Mouse (Mus musculus) layer of hippocampus, adult 11-12 months (tissue): Measurements from ENCODE around the gene Man1c1.
A peak's percentile ranks its signal among the peaks of the same experiment; 100 is the strongest.

ENCODE experiments used
- DNase-seq: peaks from one replicate; pipeline ENCODE4 v3.0.0; 2022; ENCODE audit warnings: low spot score

Man1c1 gene

DNA sequence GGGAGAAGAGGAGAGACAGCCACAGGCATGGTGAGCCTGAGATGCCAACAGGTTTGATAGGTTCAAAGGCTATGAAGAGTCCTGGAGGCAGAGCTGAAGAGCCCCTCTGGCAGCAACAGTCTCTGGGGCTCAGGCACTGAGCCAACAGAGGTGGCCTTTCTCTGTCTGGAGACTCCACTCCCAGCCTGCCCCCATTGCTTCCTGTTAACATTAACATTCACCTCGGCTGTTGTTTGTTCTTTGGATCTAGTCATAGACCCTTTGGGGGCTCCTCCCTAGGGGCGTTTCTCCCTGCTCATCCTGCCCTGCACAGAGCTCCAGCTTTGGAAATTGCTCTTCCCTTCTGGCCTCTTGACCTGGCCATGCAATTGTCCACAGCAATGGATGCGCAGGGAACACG lies 20.9 kb upstream of the Man1c1 start:
- DNase-seq, result no peak

DNA sequence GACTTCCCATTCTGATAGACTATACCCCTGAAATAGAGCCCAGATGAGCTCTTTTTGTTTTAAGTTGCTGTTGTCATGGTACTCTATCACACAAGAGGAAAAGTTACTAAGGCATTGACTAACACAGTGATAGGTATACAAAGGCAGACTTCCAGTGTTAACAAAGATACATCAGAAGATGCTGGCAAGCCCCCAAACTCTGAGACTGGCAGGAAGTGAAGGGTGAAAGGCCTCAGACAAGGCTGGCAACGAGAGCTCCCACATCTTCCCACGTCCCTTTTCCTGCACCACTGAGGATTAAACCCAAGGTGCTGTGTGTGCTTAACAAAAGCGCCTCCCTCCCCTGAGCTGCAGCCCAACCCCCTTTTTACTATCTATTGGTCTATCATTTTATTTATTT lies 19.2 kb upstream of the Man1c1 start:
- DNase-seq, result no peak

DNA sequence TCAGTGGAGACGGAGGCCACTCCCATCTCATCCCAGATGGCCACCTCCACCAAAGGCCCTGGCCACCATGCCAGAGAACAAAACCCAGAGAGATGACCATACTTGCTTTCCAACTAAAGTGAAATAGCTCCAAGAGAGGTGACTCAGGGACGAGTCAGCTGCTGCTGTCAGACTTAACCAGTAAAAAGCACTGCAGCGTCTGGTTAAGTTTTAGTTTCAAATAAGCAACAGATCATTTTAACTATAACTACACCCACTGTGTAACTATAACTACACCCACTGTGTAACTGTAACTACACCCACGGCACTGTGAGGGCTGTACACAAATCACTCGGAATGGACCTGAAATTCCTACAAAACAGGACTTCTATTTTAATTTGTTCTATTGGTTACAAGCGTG lies 17.0 kb upstream of the Man1c1 start:
- no peak for DNase-seq

DNA sequence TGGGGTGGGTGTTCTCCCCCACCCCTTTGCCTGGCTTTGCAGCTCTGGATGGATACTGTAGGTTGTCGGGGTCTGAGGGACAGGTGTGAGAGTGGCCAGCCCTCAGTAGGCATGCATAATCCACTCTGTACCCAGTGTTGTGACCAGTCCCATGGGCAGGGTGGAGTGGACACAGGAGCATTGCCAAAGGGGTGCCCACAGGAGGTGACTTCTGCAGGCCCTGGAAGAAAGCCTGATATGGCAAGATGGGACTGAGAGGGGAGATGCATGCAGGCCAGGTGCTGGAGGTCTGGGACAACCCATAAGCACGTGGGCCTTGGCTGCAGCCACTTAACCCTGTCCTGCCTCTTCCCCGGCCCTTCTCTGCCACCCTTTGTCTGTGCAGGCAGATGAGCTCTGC lies 16.3 kb upstream of the Man1c1 start:
- no peak for DNase-seq

DNA sequence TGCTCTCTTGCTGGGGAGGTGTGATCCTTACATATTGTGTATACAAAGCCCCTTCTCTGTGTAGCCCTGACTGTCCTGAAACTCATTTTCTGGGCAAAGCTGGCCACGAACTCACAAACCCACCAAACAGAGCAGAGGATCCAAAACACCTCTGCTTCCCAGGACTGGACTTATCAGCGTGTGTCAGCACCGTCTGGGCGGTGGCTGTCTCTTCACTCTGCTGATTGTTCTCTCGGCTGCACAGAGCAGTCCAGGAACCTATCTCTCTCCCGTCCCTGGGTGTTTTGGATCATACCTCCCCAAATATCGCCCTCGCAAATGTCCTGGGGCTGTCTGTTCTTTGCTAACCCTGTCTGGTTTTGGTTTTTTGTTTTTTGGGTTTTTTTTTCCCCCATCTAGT lies 15.4 kb upstream of the Man1c1 start:
- no peak for DNase-seq

DNA sequence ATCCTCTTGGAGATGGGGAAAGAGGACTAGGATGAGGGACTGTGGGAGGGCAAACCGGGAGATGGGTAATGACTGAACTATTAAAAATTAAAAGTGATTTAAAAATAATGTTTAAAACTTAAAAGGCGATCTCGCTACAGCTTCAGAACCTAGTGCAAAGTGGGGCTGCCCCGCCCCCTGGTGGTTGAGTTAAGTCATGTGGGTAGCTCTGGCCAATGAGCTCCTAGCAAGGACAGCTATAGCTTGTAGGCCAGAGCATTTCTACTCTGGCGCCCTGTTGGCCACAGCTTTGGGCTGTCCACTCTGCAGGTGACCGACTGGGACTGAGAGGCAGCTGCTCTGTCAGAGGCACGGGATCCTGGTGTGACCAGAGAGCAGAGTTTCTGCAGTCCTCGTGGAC lies 9.8 kb upstream of the Man1c1 start:
- DNase-seq, result peak; percentile 83

DNA sequence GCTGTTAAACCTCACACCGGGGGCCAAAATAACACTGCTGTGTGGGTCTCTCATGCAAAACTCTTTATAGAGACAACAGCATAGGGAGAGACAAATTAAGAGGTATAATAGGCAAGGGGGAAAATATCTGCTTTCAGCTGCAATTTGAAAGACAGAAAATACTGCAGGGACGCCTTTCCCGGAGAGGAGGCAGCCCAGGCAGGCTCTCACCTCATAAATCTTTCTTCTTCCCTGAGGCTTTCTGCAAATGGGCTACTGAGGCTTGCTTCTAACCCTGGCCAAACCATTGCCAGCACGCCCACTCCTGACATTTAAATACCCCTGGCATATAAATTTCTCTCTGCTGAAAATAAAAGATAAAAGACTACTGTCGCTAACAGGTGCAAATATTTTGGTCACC lies 1.2 kb upstream of the Man1c1 start:
- no peak for DNase-seq

DNA sequence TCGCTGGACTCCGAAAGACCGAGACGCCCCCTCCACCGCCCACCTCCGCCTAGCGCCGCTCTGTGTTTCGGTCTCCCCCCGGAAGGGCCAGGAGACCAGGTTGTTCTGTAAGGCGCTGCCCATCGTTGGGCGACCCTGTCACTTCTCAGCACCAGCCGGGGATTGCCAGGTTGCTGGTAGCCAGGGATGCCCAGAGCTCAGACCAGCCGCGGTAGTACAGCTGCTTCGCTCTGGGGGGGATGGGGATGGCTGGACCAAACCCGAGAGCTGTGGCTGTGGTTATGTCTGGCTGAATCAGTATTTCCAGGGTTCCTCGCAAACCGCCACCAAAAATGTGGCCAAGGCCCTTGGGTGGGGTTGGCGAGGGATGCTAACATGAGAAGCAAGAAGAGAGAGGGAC lies 500 bp upstream of the Man1c1 start:
- DNase-seq, result no peak

DNA sequence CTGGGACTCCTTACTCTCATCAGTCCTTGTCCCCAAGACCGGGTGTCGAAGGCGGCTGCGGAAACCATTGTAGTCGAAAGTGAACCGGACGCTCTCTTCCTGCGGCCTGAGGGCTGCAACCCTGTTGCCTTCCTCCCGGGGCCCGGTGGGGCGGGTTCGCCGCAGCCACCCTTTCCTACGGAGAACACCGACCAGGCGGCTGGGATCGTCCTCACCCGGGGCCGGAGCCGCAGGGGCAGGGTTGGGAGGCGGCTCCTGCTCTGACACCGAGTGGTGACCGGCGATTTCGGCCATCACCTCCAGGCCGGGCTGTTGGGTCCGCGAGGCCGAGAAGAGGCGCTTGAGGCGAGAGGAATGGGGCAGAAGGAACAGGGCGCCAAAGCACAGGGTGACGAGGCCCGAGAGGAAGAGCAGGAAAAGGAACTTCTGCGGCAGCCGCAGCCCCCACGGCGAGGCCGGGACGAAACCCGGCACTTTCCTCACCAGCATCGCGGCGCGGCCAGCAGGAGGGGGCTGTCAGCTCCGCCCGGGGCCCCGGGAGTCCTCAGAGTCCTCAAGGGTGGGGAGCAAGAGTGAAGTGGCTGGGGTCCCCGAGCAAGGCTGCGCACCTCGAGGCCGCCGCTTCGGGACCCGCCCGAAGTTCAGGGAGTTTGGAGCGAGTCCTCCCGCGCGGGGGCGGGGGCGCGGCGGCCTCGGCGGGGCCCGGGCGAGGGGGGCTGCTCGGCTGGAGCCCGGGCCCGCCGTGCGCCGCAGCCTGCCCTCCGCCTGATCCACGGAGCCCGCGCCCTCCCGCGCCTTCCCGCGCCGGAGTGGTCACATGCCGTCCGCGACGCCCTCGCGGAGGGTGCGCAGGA lies 882 bp downstream of the Man1c1 start:
- peak; percentile 25 for DNase-seq

DNA sequence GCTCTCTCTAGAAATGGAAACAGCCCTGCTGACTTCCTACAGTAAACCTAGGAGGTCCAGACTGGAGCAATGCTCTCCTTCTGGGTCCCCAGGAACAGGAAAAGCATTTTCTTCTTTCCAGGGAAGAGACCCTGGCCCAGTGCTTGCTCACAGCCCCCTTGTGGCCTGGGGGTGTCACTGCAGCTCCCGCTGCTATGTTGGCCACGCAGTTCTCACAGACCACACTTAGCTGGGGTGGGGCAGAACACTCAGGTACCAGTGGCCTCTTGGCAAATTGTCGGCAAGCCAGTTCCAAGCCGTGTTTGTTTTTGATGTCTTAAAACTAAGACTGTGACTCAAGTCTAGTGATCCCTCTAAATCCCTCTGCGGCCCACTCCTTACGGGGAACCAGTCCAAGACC lies 2.2 kb downstream of the Man1c1 start:
- peak; percentile 77 for DNase-seq

DNA sequence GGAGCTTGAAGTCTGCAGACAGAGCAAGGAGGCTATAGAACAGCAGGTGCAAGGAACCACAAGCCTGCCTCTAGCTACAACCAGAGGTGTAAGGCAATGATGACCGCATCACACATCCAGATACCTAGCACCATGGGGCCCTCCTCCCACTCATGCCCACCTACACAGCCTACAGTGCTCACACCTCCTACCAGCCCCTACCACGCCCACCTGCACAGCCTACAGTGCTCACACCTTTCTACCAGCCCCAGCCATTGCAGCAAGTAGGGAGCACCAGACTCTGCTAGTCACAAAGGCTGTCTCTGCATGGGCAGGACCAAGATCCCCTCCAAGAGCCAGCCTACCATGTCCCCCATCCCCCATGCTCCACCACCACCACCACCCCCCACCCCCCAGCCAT lies 3.2 kb downstream of the Man1c1 start:
- no peak for DNase-seq

DNA sequence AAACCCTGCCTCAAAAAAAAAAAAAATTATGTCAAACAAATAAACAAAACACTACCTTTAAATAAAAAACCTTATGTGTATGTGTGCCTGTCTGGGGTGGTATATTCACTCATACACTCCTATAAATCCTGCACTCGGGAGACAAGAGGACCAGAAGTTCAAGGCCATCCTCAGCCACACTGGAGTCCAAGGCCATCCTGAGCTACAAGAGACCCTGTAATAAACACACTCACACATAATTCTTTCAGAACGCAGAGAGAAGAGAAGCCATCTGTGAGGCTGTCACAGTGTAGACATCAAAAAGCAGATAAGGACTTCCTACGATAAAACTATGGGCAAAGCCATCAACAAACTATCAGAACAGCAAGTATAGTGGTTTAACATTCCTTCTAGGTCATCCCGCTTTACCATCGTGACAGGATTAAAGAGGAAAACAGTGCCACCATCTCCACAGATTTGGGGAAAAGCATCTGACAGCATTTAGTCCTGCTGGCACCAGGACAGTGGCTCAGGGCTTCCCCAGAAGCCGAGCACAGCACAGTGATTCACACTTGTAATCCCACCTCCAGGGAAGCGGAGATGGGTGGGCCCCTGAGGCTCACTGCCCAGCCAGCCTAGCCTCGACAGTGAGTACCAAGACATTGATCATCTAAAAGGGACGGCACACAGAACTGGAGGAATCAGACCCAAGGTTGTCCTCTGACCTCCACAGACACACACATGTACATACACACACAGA lies 10.7 kb downstream of the Man1c1 start:
- no peak for DNase-seq

DNA sequence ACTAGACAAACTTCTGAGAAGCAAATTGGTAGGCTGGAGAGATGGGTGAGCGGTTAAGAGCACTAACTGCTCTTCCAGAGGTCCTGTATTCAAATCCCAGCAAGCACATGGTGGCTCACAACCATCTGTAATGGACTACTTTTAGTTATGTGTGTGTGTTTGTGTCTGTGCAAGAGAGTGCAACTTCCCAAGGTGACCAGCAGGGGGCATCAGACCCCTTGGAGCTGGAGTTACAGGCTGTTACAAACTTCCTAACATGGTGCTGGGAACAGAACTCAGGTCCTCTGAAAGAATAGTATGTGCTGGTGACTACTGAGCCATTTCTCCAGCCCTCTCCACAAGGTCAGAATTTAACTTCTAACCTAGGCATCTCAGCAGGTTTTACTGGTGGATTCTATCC lies 11.7 kb downstream of the Man1c1 start:
- DNase-seq, result no peak

DNA sequence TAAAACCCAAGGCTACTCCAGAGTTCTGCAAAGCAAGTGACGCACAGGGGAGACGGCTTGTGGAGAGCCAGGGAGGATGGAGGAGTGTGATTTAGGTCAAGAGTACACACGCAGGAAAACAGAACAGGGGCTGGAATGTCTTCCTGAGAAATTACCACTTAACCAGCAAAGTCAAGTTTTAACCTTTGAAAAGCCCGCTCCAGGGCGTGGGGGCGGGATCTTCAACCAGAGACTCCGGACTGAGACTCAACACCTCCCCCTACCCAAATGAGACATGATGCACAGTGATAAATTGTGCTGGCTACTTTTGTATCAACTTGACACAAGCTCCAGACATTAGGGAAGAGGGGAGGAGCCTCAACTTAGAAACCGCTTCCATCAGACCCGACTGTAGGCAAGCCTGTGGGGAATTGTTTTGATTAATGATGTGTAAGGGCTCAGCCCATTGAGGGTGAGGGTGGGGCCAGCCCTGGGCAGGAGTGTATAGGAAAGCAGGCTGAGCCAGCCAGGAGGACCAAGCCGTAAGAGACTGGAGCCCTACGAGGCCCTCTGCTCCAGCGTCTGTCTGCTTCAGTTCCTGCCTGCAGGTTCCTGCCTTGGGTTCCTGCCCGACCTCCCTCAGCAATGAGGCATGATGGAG lies 17.9 kb downstream of the Man1c1 start:
- DNase-seq, result no peak

DNA sequence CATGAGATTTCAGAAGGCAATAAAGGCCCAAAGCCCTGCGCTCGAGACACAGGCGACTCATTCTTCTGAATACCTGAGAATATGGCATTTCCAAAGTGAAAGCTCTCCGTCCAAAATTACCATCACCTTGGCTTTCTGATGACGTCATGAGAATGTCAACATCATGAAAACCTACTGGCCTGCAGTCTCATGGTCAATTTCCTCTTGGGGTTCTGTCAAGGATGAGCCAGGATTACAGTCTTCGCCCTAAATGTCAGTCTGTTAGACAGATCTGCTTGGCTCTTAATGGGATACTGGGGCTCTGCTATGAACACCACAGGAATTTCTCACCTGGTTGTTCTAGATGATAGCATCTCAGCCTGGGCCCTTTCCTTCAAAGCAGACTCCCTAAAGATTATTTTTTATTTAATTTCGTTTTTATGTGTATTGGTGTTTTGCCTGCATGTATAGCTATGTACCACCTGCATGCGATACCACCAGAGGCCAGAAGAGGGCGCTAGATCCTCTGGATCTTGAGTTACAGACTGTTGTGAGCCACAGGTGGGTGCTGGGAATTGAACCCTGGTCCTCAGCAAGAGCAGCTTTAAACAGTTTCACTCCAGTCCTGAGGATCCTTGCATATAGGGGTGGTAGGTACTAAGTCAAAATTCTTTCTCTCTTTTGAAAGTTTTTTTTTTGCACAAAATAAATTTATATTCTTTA lies 19.3 kb downstream of the Man1c1 start:
- no peak for DNase-seq

DNA sequence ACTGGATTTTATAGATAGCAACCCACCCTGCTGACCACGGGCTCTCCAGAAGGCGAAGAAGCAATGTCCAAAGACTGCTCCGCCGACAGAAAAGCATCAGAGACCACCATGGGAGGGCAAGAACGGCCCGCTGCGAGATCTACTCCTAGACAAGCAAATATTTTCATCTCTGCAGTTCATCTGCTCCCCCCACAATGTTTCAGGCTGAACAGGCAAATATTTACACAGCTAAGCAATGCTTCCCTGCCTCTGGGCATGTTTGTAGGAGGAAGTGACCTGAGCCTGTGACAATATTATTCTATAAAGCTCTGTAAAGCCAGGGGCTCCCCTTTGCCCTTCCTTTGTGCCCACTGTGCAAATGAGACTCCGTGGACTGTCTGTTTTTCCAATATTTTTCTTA lies 20.2 kb downstream of the Man1c1 start:
- no peak for DNase-seq

DNA sequence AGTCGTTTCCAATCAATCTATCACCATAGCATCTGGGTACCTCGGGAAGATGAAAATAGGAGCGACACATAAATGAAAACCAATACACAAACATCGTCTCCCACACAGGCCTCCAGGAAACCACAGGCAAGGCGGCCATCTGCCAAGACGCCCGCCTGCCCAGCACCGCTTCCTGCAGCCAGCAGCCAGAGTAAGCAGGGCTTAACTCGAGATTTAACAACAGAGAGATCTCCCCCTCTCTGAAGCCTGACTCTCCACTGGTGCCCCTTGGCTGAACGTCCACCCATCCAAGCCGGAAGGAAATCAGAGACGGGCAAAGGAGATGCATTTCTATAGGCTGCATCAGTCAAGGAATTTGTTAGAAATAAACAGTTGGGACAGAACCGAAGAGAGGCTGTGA lies 21.1 kb downstream of the Man1c1 start:
- DNase-seq, result peak; percentile 54

DNA sequence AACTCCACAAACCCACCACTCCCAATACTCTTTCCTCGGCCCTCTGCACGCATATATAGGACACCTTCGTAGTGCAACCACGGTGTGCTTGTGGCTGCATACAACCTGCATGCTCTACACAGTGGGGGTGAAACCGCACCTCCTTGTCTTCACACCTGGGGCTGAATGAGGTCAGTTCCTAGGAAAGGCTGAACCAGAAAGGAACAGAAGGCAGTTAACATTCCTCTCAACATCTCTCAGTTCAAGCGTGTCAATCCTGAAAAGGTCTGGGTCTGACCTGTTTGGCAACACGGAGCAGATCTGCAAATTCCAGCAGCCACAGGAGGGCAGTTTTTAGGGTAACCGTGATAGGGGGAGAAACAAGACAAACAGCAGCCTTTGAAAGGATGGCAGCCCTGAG lies 21.7 kb downstream of the Man1c1 start:
- no peak for DNase-seq

DNA sequence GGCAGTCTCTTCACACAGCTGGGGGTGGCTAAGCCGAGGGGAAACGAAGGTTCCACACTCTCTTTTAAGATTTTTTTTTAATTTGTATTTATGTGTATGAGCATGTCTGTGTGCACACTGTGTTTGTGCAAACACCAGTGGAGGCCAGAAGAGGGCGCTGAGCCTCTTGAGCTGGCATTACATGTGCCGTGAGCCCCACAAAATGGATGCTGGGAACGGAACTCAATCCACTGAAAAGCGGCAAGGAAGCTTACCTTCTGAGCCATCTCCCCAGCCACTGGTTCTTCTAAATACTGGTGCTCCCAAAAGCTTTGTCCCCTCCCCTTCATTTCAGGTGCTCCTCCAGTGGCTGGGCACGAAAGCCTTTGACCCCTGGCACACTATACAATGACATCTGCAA lies 22.3 kb downstream of the Man1c1 start:
- DNase-seq, result no peak

DNA sequence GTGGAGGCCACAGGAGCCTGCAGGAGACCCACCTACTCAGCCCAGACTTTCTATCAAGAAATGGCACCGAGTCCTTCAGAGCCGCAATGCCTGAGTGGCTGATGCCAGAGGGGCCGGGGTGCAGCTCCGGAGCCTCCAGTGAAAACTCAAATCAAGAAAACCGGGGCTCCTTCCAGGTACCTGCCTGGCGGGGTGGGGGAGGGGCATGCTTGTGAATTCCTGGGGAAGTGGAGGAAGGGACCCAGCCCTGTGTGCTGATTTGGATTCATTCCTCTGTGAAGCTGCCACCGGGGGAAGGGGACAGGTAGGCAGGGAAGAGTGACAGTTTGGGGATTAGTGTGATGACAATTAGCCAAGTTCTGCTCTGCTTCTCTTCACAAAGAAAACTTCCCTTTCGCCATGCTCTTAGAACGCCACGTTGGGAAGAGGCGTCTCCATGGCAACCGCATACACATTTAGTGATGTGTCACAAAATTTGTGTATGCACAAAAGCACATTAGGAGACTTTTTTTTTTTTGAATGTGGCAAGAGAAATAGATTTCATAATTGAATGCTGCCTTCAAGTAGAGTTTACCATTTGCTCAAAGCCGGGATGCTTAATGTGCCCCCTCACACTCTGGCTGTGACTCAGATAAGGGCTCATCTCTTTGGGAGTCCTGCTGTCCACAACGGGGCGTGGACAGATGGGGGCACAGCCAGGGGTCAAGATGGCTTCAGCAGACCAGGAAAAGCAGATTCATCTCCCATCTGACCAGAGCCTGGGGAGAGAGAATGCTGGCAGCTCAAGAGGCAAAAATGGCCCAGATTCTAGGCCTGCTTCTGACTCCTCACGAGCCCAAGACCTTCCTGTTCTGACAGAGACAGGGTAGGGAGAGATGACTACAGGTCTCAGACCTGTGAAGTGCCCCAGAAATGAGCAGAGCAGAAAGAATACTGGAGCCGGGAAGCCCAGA lies 26.3 kb downstream of the Man1c1 start:
- DNase-seq, result peak; percentile 49

DNA sequence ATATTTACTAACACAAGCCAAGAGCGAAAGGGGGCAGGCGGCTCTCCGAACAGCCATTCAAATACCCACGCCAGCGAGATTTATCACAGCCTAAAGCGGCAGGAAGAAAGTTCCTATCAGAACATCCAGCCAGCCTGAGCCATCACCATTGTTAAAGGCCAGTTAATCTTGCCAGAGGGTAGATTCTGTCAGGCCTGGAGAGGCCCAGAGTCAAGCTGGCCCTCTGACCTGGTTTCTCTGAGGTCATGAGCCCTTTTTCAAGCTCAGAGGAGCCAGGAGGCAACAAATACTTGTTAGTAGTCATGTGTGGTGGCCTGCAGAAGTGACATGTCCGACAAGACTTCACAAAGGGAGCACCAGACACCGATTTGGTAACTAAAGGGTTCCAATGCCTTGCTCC lies 28.3 kb downstream of the Man1c1 start:
- DNase-seq, result no peak
